Mouse (Mus musculus): Measurements from ENCODE around the gene Arhgdia. TPM values are rescaled to one million over a fixed set of nuclear protein-coding genes. Genes with fewer than 3 reads are reported as not detected.
A peak's percentile ranks its signal among the peaks of the same experiment; 100 is the strongest.

Gene Arhgdia
- polyA plus RNA-seq, 2 experiments: 172 to 191 TPM

DNA sequence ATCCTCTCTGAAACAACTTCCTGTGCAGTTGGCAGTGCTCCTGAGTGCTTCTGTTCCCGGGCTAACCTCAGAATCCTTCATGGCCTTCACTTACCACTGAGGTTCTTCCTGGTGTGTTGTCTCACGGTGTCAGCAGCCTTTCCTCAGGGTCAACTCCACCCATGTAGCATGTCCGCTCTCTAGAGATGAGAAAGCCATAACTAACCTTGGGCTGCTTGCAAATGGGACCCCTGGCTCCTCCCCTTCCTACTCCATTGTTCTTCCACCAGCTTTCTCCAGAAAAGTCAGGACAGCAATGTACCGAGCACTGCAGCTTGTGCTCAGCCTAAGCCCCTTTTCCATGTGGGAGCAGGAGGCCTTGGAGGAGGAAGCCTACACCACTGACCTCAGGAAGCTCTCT, 25.3 kb upstream of the Arhgdia start:
- DNase-seq (ENCODE audit: low read depth in 3 of 3, low spot score in 3 of 3): no peak
- Histone ChIP-seq H3K4me1 (replicated peaks; ENCODE audit: control insufficient read depth in 2 of 2, insufficient read depth in 2 of 2, low read length in 1 of 2) (peaks cover 8 to 24% of the 10 kb centered on the region in 2 experiments), H3K4me2 (ENCODE audit: low read depth) (no peak overlapping the region), H3K27me3 (ENCODE audit: control insufficient read depth, insufficient read depth, low read length) (peaks cover 4% of the 10 kb centered on the region; the same call in 1 of the 2 replicates), H3K36me3 (replicated peaks; ENCODE audit: control insufficient read depth, insufficient read depth, low read depth) (peaks cover 26% of the 10 kb centered on the region), H3K27ac (no peak overlapping the region), H3K9me3 (ENCODE audit: control insufficient read depth, low read length) (no peaks in the 10 kb centered on the region), H3K9ac (replicated peaks) (no peak overlapping the region), H3K4me3 (ENCODE audit: insufficient read depth in 1 of 2, low read depth in 2 of 2, low read length in 2 of 2) (no peak overlapping the region)
- ATAC-seq (ENCODE audit: insufficient read depth): no peak
- 62% methylated on average over 4 of the region's 4 CpGs for WGBS (ENCODE audit: insufficient replicate concordance)
- TF ChIP-seq EP300 (IDR thresholded peaks at IDR 0.05; ENCODE audit: low read depth) (no peak), CTCF (IDR thresholded peaks at IDR 0.05; ENCODE audit: low read depth) (no peak)

DNA sequence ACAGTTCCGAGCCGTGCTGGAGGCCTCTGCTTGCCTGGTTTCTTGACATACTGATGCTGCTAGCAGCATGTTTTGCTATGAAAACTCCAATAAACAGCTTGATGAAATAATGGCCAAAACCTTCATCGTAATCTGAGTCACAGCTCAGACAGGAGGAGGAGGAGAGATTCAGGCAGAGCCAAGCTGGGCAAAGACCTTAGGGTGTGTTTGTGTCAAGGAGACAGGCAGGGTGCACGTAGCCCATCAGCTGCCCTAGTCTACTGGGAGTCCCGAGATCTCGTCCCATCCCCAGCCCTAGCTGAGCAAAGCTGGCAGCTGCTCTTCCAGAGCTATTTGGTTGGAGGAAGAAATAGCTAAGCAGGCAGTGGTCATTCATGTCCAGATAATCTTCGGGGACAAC, 24.2 kb upstream of the Arhgdia start:
- no peak overlapping the region for H3K4me2 ChIP-seq (ENCODE audit: low read depth)
- peaks cover 4% of the 10 kb centered on the region; the same call in 1 of the 2 replicates for H3K27me3 ChIP-seq (ENCODE audit: control insufficient read depth, insufficient read depth, low read length)
- H3K36me3 ChIP-seq (replicated peaks; ENCODE audit: control insufficient read depth, insufficient read depth, low read depth): peaks cover 31% of the 10 kb centered on the region
- no peak for ATAC-seq (ENCODE audit: insufficient read depth)
- DNase-seq (ENCODE audit: low read depth in 3 of 3, low spot score in 3 of 3): no peak
- no peaks in the 10 kb centered on the region for H3K9me3 ChIP-seq (ENCODE audit: control insufficient read depth, low read length)
- H3K27ac ChIP-seq: no peak overlapping the region
- TF ChIP-seq EP300 (IDR thresholded peaks at IDR 0.05; ENCODE audit: low read depth): no peak
- no peak for TF ChIP-seq CTCF (IDR thresholded peaks at IDR 0.05; ENCODE audit: low read depth)
- peaks cover 8 to 24% of the 10 kb centered on the region in 2 experiments for H3K4me1 ChIP-seq (replicated peaks; ENCODE audit: control insufficient read depth in 2 of 2, insufficient read depth in 2 of 2, low read length in 1 of 2)
- WGBS (ENCODE audit: insufficient replicate concordance): 81% methylated on average over 7 of the region's 7 CpGs
- H3K9ac ChIP-seq (replicated peaks): no peak overlapping the region
- no peak overlapping the region for H3K4me3 ChIP-seq (ENCODE audit: insufficient read depth in 1 of 2, low read depth in 2 of 2, low read length in 2 of 2)

- H3K9ac ChIP-seq (replicated peaks): peak overlapping the region; percentile 48; the same call in 1 of the 2 replicates
- peaks cover 16 to 33% of the 10 kb centered on the region in 2 experiments for H3K4me1 ChIP-seq (replicated peaks; ENCODE audit: control insufficient read depth in 2 of 2, insufficient read depth in 2 of 2, low read length in 1 of 2)
- H3K4me2 ChIP-seq (ENCODE audit: low read depth): peak overlapping the region; percentile 58
- 28% methylated on average over 2 of the region's 2 CpGs for WGBS (ENCODE audit: insufficient replicate concordance)
- no peak overlapping the region for H3K27ac ChIP-seq
- H3K9me3 ChIP-seq (ENCODE audit: control insufficient read depth, low read length): no peaks in the 10 kb centered on the region
- H3K36me3 ChIP-seq (replicated peaks; ENCODE audit: control insufficient read depth, insufficient read depth, low read depth): peaks cover 30% of the 10 kb centered on the region
- peaks cover 3% of the 10 kb centered on the region; the same call in 1 of the 2 replicates for H3K27me3 ChIP-seq (ENCODE audit: control insufficient read depth, insufficient read depth, low read length)
- ATAC-seq (ENCODE audit: insufficient read depth) (peak; percentile 64), DNase-seq (ENCODE audit: low read depth in 3 of 3, low spot score in 3 of 3) (no peak)
- no peak overlapping the region for H3K4me3 ChIP-seq (ENCODE audit: insufficient read depth in 1 of 2, low read depth in 2 of 2, low read length in 2 of 2)
- TF ChIP-seq EP300 (IDR thresholded peaks at IDR 0.05; ENCODE audit: low read depth): no peak
- TF ChIP-seq CTCF (IDR thresholded peaks at IDR 0.05; ENCODE audit: low read depth): no peak
These were observed 22.1 kb upstream of the Arhgdia start for GRCm38 (mm10) chr11:120603545-120603944.

GRCm38 (mm10) chr11:120600716-120601115, 19.3 kb upstream of the Arhgdia start:
- Histone ChIP-seq H3K9me3 (ENCODE audit: control insufficient read depth, low read length) (no peaks in the 10 kb centered on the region), H3K27me3 (ENCODE audit: control insufficient read depth, insufficient read depth, low read length) (no peaks in the 10 kb centered on the region), H3K4me1 (replicated peaks; ENCODE audit: control insufficient read depth in 2 of 2, insufficient read depth in 2 of 2, low read length in 1 of 2) (peaks cover 24 to 41% of the 10 kb centered on the region in 2 experiments), H3K4me2 (ENCODE audit: low read depth) (0 out of 2 replicates have a peak overlapping the region, but pooled peaks have one; percentile 5), H3K36me3 (replicated peaks; ENCODE audit: control insufficient read depth, insufficient read depth, low read depth) (peaks cover 46% of the 10 kb centered on the region), H3K4me3 (ENCODE audit: insufficient read depth in 1 of 2, low read depth in 2 of 2, low read length in 2 of 2) (no peak overlapping the region), H3K9ac (replicated peaks) (no peak overlapping the region), H3K27ac (no peak overlapping the region)
- no peak for TF ChIP-seq EP300 (IDR thresholded peaks at IDR 0.05; ENCODE audit: low read depth)
- no peak for TF ChIP-seq CTCF (IDR thresholded peaks at IDR 0.05; ENCODE audit: low read depth)
- ATAC-seq (ENCODE audit: insufficient read depth) (no peak), DNase-seq (ENCODE audit: low read depth in 3 of 3, low spot score in 3 of 3) (no peak)
- WGBS (ENCODE audit: insufficient replicate concordance): 75% methylated on average over 3 of the region's 3 CpGs

- peaks cover 24 to 38% of the 10 kb centered on the region in 2 experiments for H3K4me1 ChIP-seq (replicated peaks; ENCODE audit: control insufficient read depth in 2 of 2, insufficient read depth in 2 of 2, low read length in 1 of 2)
- H3K4me3 ChIP-seq (ENCODE audit: insufficient read depth in 1 of 2, low read depth in 2 of 2, low read length in 2 of 2): peak overlapping the region; percentile 89 to 100
- TF ChIP-seq EP300 (IDR thresholded peaks at IDR 0.05; ENCODE audit: low read depth): no peak
- no peak for TF ChIP-seq CTCF (IDR thresholded peaks at IDR 0.05; ENCODE audit: low read depth)
- H3K4me2 ChIP-seq (ENCODE audit: low read depth): peak overlapping the region; percentile 100
- no peaks in the 10 kb centered on the region for H3K9me3 ChIP-seq (ENCODE audit: control insufficient read depth, low read length)
- 44% methylated on average over 17 of the region's 17 CpGs for WGBS (ENCODE audit: insufficient replicate concordance)
- H3K27ac ChIP-seq: peak overlapping the region; percentile 96
- H3K27me3 ChIP-seq (ENCODE audit: control insufficient read depth, insufficient read depth, low read length): no peaks in the 10 kb centered on the region
- peaks cover 48% of the 10 kb centered on the region for H3K36me3 ChIP-seq (replicated peaks; ENCODE audit: control insufficient read depth, insufficient read depth, low read depth)
- H3K9ac ChIP-seq (replicated peaks): peak overlapping the region; percentile 69
- ATAC-seq (ENCODE audit: insufficient read depth) (no peak), DNase-seq (ENCODE audit: low read depth in 3 of 3, low spot score in 3 of 3) (no peak)
These were observed 17.6 kb upstream of the Arhgdia start for GRCm38 (mm10) chr11:120598990-120599549.

All from liver, embryonic 14.5 days (tissue).